16 mouse cellular contexts compared by ENCODE assay signal in genomic region chr6:136542105-136542504, GRCm38 (mm10). TPM values are rescaled to one million over a fixed set of nuclear protein-coding genes. Genes with fewer than 3 reads are reported as not detected.
DNase-seq lines count a peak whose midpoint lies in the region; ATAC-seq lines count a peak whose summit lies in the region.
"Had no signal": no experiment of that assay in that cellular context is flagged by ENCODE, and none has a peak within 500 bp of the region (broad histone marks: within the 10 kb centered on the region; RNA-seq: fewer than 3 reads in every experiment).

No protein-coding gene starts in this region.

- peak overlapping the region; percentile 45 for H3K27ac ChIP-seq in heart, embryonic 15.5 days
- peak overlapping the region; percentile 81; the same call in 1 of the 2 replicates for H3K27ac ChIP-seq in forebrain, embryonic 12.5 days
- 0 out of 2 replicates have a peak overlapping the region, but pooled peaks have one; percentile 33 for H3K27ac ChIP-seq in limb, embryonic 13.5 days
- H3K27ac ChIP-seq: stomach, embryonic 15.5 days had no signal

- H3K36me3 ChIP-seq in heart, embryonic 15.5 days, result peaks cover 19% of the 10 kb centered on the region; the same call in 1 of the 2 replicates
- H3K36me3 ChIP-seq in forebrain, embryonic 12.5 days (replicated peaks), result peaks cover 25% of the 10 kb centered on the region
- H3K36me3 ChIP-seq in limb, embryonic 13.5 days, result peaks cover 33% of the 10 kb centered on the region

- H3K4me3 ChIP-seq in heart, embryonic 15.5 days, result no peak overlapping the region
- no peak overlapping the region for H3K4me3 ChIP-seq in forebrain, embryonic 12.5 days (replicated peaks)
- no peak overlapping the region for H3K4me3 ChIP-seq in limb, embryonic 13.5 days
- H3K4me3 ChIP-seq: embryonic facial prominence, embryonic 15.5 days; stomach, embryonic 15.5 days had no signal

- WGBS in heart, embryonic 15.5 days, result 86% methylated on average over 1 of the region's 1 CpGs
- 88% methylated on average over 1 of the region's 1 CpGs for WGBS in forebrain, embryonic 12.5 days
- WGBS in limb, embryonic 13.5 days, result 90% methylated on average over 1 of the region's 1 CpGs

- ATAC-seq in heart, embryonic 15.5 days (replicated peaks; ENCODE audit: insufficient number of reproducible peaks, insufficient read depth, low FRiP score, low read depth), result no peak
- no peak for ATAC-seq in forebrain, embryonic 12.5 days (ENCODE audit: low FRiP score)
- ATAC-seq in limb, embryonic 13.5 days (ENCODE audit: low FRiP score, low read depth), result no peak

- H3K9me3 ChIP-seq in heart, embryonic 15.5 days (replicated peaks), result no peaks in the 10 kb centered on the region
- H3K9me3 ChIP-seq in forebrain, embryonic 12.5 days, result no peaks in the 10 kb centered on the region
- peaks cover 6% of the 10 kb centered on the region; the same call in 1 of the 2 replicates for H3K9me3 ChIP-seq in limb, embryonic 13.5 days
- H3K9me3 ChIP-seq: embryonic facial prominence, embryonic 15.5 days; stomach, embryonic 15.5 days had no signal

- intact Hi-C loops in heart, postnatal 25 days (cut with DNase I), result no loop called here

- H3K9ac ChIP-seq in heart, embryonic 15.5 days, result no peak overlapping the region
- no peak overlapping the region for H3K9ac ChIP-seq in forebrain, embryonic 12.5 days
- H3K9ac ChIP-seq in limb, embryonic 13.5 days, result no peak overlapping the region
- H3K9ac ChIP-seq: embryonic facial prominence, embryonic 15.5 days; stomach, embryonic 15.5 days had no signal

- no peak overlapping the region for H3K4me2 ChIP-seq in heart, embryonic 15.5 days
- no peak overlapping the region for H3K4me2 ChIP-seq in forebrain, embryonic 12.5 days
- H3K4me2 ChIP-seq in limb, embryonic 13.5 days (replicated peaks), result no peak overlapping the region
- H3K4me2 ChIP-seq: embryonic facial prominence, embryonic 15.5 days; stomach, embryonic 15.5 days had no signal

- no peak for DNase-seq in heart, postnatal 25 days (ENCODE audit: low spot score)
- peak; percentile 26 for DNase-seq in A20 (ENCODE audit: low read depth, low spot score)
- DNase-seq in urinary bladder, postnatal 25 days (ENCODE audit: low spot score), result no peak
- no peak for DNase-seq in spleen, adult 12 weeks (ENCODE audit: low spot score)
- no peak for DNase-seq in ovary, postnatal 36 days (ENCODE audit: low spot score)
- DNase-seq: adrenal gland, postnatal 36 days; gastrocnemius, postnatal 10 days; kidney, adult 2 months; lung, adult 18-20 months; right cerebral cortex, adult 18-20 months had no signal

- H3K4me1 ChIP-seq in heart, embryonic 15.5 days (replicated peaks), result peaks cover 37% of the 10 kb centered on the region
- peaks cover 41% of the 10 kb centered on the region for H3K4me1 ChIP-seq in forebrain, embryonic 12.5 days
- peaks cover 22% of the 10 kb centered on the region for H3K4me1 ChIP-seq in limb, embryonic 13.5 days

- H3K27me3 ChIP-seq in heart, embryonic 15.5 days, result no peaks in the 10 kb centered on the region
- no peaks in the 10 kb centered on the region for H3K27me3 ChIP-seq in forebrain, embryonic 12.5 days
- no peaks in the 10 kb centered on the region for H3K27me3 ChIP-seq in limb, embryonic 13.5 days
- H3K27me3 ChIP-seq: CH12.LX; embryonic facial prominence, embryonic 15.5 days; stomach, embryonic 15.5 days had no signal

RNA-seq across cellular contexts. Expression of gene Atf7ip, which starts 36.1 kb away (rescaled TPM):
- 30.3 and 32.6 TPM in 2 replicates for polyA plus RNA-seq in heart, embryonic 15.5 days (2015; fragmentation: Nextera tagmentation; extraction: Ambion mirVana)
- total RNA-seq in heart, postnatal 25 days (2021), result 10 to 100 TPM; 79.8 to 92.6 TPM
- polyA plus RNA-seq in forebrain, embryonic 12.5 days (2016; fragmentation: Nextera tagmentation; extraction: Ambion mirVana), result 63.2 and 72.4 TPM in 2 replicates
- 40.4 and 42.2 TPM in 2 replicates for polyA plus RNA-seq in limb, embryonic 13.5 days (2015; fragmentation: Nextera tagmentation; extraction: Ambion mirVana)
